Mouse (Mus musculus): ENCODE results near the gene Dtx4. TPM values are rescaled to one million over a fixed set of nuclear protein-coding genes. Genes with fewer than 3 reads are reported as not detected.

Gene Dtx4
- polyA plus RNA-seq, 1 experiment from 2014 or later = 43.3 TPM

DNA sequence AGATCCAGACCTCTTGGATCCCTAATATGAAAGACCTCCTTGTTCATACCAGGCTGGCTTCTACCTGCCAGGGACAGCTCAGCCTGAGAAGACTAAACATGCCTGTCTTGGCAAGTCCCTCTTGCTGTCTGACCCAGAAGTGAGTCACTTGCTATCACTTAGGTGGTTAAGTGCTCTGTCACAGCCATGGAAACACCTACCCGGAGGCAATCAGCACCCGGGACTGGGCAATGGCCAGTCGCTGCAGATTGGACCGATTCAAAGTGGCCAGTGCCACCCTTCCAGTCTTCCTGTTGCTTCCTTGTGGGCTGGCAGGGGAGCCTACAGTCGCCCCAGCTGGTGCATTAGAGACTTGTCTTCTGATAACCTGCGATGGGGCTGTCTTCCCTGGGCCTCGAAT, 9.6 kb downstream of the Dtx4 start:
- Histone ChIP-seq H3K9me3 (no peaks in the 10 kb centered on the region), H3K36me3 (replicated peaks) (peaks cover 12% of the 10 kb centered on the region), H3K4me2 (no peak overlapping the region), H3K4me3 (no peak overlapping the region), H3K27me3 (replicated peaks) (no peaks in the 10 kb centered on the region), H3K4me1 (peaks cover 49% of the 10 kb centered on the region), H3K9ac (no peak overlapping the region), H3K27ac (no peak overlapping the region; the same call in 1 of the 2 replicates)
- ATAC-seq (replicated peaks) = no peak
- 86% methylated on average over 7 of the region's 7 CpGs for WGBS

DNA sequence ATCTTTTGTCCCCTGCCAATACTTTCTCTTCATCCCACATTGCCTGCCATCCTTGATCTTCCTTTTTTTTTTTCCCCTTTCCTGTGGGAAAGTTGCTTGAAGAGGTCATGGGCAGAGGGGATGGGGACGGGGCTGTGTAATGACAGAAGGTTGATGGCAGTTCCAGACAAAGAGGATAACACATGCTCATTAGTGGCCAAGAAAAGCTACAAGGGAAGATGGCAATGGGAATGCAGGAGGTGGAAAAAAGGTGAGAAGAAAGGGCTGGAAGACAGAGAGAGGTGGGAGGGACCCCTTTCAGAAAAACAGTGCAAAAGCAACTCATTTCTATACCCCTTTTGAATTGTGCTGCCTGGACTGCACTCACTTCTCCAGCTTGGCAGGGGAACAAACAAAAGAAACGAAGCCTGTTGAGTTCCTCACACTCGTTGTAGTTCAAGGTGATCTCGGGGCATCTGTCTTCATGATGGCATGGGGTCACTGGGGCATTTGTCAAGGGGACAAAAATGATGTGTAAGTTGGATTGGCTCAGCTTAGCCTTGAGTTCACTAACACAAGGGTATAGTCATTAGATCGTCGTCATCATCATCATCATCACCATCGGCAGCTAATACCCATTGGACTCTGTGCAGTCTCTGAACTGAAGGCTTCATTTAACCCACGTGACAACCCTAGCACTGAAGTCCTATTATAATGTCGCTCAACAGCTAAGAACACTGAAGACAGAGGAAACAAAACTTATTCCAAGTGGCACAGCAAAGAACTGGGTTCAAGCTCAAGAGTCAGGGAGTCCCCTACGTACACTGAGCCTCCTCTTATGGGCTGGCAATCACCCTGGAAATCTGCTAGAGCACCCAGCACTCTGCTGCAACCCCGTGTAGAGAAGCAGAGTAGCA, 11.3 kb downstream of the Dtx4 start:
- peak; percentile 40 for ATAC-seq (replicated peaks)

DNA sequence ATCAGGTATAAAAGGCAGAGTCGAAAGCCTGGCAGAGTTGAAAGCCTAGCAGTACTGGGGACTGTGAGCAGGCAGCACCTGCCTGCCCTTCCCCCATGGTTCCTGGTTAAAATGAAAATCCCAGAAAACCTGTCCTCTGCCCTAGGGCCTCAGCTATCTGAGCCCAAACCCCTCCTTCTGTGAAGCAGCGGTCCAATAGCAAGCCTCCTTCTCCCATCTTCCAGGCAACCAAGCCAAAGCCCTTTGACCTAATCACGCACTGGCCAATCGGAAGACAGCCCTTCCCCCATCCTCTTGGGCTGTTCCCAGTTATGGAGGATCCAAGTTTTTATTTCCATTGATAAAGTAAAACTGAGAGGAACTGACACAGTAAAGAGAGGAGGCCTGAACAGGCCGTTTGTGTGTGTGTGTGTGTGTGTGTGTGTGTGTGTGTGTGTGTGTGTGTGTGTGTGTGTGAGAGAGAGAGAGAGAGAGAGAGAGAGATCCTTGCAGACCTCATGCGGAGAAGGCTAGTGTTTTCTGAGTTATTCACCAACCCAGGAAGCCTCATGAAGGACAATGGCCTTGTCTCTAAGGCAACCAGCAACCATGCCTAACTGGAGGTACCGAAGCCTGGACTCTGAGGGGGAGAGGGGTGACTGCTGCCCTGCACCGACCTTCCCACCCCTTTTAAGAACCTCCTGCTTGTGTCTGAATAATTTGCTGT, 12.1 kb downstream of the Dtx4 start:
- no peaks in the 10 kb centered on the region for H3K27me3 ChIP-seq (replicated peaks)
- H3K9ac ChIP-seq = 0 out of 2 replicates have a peak overlapping the region, but pooled peaks have one; percentile 2
- H3K9me3 ChIP-seq = no peaks in the 10 kb centered on the region
- peaks cover 26% of the 10 kb centered on the region for H3K36me3 ChIP-seq (replicated peaks)
- peak; percentile 80 for ATAC-seq (replicated peaks)
- H3K27ac ChIP-seq = peak overlapping the region; percentile 76
- peaks cover 46% of the 10 kb centered on the region for H3K4me1 ChIP-seq
- H3K4me3 ChIP-seq = no peak overlapping the region
- WGBS = 6% methylated on average over 8 of the region's 8 CpGs
- H3K4me2 ChIP-seq = no peak overlapping the region

More for the DNA sequence above, 11.3 kb downstream of the Dtx4 start:
- H3K27ac ChIP-seq = peak overlapping the region; percentile 76
- H3K9me3 ChIP-seq = no peaks in the 10 kb centered on the region
- no peak overlapping the region for H3K9ac ChIP-seq
- H3K27me3 ChIP-seq (replicated peaks) = no peaks in the 10 kb centered on the region
- peaks cover 21% of the 10 kb centered on the region for H3K36me3 ChIP-seq (replicated peaks)
- WGBS = 19% methylated on average over 11 of the region's 11 CpGs
- H3K4me1 ChIP-seq = peaks cover 47% of the 10 kb centered on the region
- 0 out of 2 replicates have a peak overlapping the region, but pooled peaks have one; percentile 5 for H3K4me2 ChIP-seq
- H3K4me3 ChIP-seq = no peak overlapping the region

DNA sequence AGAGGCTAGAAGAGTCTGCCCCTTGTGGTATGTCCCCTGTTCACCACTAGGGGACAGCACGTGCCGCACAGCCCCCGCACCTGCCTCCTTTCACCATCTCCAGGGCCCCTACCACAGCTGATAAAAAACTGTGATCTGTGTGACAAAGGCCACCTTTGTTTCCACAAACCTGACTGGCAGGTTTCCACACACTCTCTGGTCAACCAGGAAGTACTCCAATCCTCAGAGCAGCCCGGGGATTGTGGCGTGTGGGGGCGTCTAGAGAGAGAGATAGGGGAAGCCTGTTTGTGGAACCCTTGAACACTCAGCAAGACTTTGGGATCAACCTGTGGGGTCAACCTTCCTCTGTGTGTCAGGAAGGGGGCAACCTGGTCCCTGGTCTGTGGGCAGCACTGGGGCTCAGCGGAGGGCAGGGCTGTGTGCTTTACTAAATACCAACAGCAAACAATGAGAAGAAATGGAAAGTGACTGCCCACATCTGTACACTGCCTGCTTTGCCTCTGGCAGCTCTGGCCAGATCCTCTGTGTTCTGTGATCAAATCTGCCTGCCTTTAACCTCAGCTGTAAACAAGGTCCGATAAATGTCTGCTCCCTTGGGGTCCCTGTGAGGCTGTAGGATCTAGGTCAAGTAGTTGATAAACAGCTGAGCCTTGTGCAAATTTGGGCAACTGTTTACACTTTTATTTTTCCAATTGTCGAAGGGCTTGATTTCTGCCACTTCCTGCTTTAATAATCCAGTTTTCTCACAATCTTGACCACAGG, 12.9 kb downstream of the Dtx4 start:
- Histone ChIP-seq H3K9ac (0 out of 2 replicates have a peak overlapping the region, but pooled peaks have one; percentile 2), H3K4me1 (peaks cover 38% of the 10 kb centered on the region), H3K9me3 (no peaks in the 10 kb centered on the region), H3K27ac (peak overlapping the region; percentile 76), H3K27me3 (replicated peaks) (no peaks in the 10 kb centered on the region), H3K36me3 (replicated peaks) (peaks cover 33% of the 10 kb centered on the region), H3K4me2 (no peak overlapping the region), H3K4me3 (no peak overlapping the region)
- ATAC-seq (replicated peaks) = peak; percentile 37
- 9% methylated on average over 9 of the region's 9 CpGs for WGBS

DNA sequence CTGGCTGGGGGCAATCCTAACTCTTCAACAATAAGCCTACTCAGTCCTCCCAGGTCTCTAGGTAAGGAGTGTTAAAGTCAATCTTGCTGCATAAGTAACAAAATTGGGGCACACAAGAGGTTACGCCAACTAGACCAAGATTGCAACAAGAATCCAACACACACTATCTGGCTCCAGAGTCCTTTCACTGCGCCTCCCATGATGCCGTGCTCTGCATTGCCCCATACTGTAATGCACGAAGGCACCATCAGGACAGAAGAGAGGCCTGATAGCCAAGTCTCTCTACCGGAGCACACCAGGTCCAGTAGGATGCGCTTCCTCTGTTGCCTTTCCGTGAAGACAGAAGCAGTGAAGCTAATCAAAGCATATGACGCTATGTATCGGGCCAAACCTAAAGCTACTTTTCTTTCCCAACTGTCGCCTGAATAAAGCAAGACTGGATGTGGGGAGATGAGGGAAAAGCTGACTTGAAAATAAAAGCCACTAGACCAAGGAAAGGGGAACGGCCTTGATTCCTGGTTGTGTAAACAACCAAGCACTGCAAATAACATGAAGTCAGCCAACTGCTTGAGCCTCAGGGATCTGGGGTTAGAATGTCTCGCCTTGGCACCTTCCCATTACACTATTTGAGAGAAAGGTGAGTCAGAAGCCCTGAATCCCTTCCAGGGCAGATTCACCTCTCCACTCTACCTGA, 13.6 kb downstream of the Dtx4 start:
- peaks cover 40% of the 10 kb centered on the region for H3K36me3 ChIP-seq (replicated peaks)
- H3K9me3 ChIP-seq = no peaks in the 10 kb centered on the region
- H3K27ac ChIP-seq = peak overlapping the region; percentile 76
- no peaks in the 10 kb centered on the region for H3K27me3 ChIP-seq (replicated peaks)
- no peak overlapping the region for H3K4me2 ChIP-seq
- H3K9ac ChIP-seq = no peak overlapping the region
- no peak overlapping the region for H3K4me3 ChIP-seq
- ATAC-seq (replicated peaks) = no peak
- peaks cover 38% of the 10 kb centered on the region for H3K4me1 ChIP-seq
- 85% methylated on average over 12 of the region's 12 CpGs for WGBS

DNA sequence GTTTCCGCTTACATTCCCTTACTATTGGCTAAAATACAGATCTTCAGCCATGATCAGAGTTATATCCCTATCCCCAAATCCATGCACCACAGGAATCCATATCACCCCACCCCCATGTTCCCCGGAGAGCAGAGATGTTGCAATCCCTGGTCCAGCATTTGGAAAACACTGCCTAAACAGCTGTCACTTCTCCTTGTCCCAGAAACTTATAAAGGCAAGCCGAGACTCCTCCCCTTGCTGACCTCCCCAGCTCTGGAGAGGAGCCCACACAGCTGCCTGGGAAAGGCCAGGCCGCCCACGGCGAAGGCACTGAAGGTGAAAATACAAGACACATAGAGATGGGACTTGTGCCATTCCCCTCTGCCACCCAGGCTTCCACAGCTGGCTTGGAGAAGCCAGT, 14.4 kb downstream of the Dtx4 start:
- H3K36me3 ChIP-seq (replicated peaks) = peaks cover 44% of the 10 kb centered on the region
- no peak overlapping the region for H3K9ac ChIP-seq
- peaks cover 38% of the 10 kb centered on the region for H3K4me1 ChIP-seq
- 73% methylated on average over 6 of the region's 6 CpGs for WGBS
- no peaks in the 10 kb centered on the region for H3K27me3 ChIP-seq (replicated peaks)
- no peak overlapping the region for H3K4me3 ChIP-seq
- no peaks in the 10 kb centered on the region for H3K9me3 ChIP-seq
- no peak for ATAC-seq (replicated peaks)
- H3K4me2 ChIP-seq = no peak overlapping the region
- H3K27ac ChIP-seq = no peak overlapping the region

DNA sequence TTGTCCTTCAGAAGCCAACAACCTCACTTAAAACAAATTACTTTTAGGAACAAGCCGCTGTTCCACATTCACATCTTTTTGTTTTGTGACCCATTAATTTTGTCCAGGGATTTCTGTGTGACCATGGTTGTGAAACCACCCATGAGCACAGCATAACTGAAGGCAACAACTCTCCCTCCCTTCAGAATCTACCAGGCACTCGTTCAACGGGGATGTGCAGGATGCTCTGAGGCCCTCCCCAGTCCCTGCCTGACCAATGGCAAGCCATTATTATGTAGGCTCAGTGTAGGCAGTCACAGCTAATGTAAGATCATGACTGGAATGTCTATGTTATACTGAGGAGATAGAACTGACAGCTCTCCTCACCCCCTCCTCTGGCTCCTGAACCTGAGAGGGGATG, 15.6 kb downstream of the Dtx4 start:
- H3K27me3 ChIP-seq (replicated peaks) = no peaks in the 10 kb centered on the region
- H3K4me1 ChIP-seq = peaks cover 33% of the 10 kb centered on the region
- 71% methylated on average over 3 of the region's 3 CpGs for whole genome bisulfite sequencing
- peaks cover 45% of the 10 kb centered on the region for H3K36me3 ChIP-seq (replicated peaks)
- no peak overlapping the region for H3K27ac ChIP-seq
- no peak overlapping the region for H3K4me2 ChIP-seq
- H3K9me3 ChIP-seq = no peaks in the 10 kb centered on the region
- H3K9ac ChIP-seq = no peak overlapping the region
- no peak for ATAC-seq (replicated peaks)
- H3K4me3 ChIP-seq = no peak overlapping the region

DNA sequence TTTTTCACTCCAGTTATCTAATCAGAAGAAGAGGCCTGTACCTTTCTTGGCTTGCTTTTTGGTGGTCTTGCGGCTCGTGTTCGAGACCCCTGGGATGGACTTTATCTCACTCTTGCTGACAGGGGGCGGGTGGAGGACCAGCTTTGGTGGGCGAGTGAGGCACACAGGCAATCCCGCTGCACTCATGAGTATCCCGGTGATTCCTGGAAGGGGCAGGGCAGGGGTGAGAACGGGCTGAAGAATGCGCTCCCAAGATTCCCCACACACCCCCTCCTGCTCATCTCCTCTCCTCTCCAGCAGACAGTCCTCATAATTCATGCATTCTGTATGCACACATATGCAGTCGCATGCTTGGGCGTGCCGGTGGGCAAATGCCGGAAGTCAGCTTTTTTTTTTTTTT, 16.0 kb downstream of the Dtx4 start:
- H3K4me1 ChIP-seq = peaks cover 29% of the 10 kb centered on the region
- no peaks in the 10 kb centered on the region for H3K27me3 ChIP-seq (replicated peaks)
- H3K9me3 ChIP-seq = no peaks in the 10 kb centered on the region
- H3K4me3 ChIP-seq = no peak overlapping the region
- H3K4me2 ChIP-seq = no peak overlapping the region
- WGBS = 88% methylated on average over 13 of the region's 13 CpGs
- ATAC-seq (replicated peaks) = no peak
- H3K36me3 ChIP-seq (replicated peaks) = peaks cover 45% of the 10 kb centered on the region
- no peak overlapping the region for H3K9ac ChIP-seq
- H3K27ac ChIP-seq = no peak overlapping the region

DNA sequence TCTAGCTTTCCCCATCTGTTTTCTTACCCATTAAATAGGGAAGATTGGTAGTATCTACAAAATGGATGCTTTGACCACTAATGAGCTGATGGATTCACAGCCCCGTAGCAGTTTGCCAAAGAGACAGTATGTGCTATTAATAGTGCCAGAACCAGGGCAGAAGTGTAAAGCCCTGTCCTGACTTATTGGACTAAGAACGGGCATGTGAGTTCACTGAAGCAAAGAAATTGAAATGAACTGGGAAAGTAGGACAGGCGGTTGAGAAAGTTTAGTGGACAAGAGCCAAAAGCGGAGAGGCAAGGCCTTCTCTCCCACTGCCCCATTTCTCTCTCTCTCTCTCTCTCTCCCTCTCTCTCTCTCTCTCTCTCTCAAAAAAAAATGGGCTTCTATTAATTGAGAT, 17.0 kb downstream of the Dtx4 start:
- Histone ChIP-seq H3K27me3 (replicated peaks) (no peaks in the 10 kb centered on the region), H3K9me3 (no peaks in the 10 kb centered on the region), H3K4me2 (no peak overlapping the region), H3K27ac (0 out of 2 replicates have a peak overlapping the region, but pooled peaks have one; percentile 36), H3K9ac (no peak overlapping the region), H3K4me1 (peaks cover 19% of the 10 kb centered on the region), H3K4me3 (no peak overlapping the region), H3K36me3 (replicated peaks) (peaks cover 51% of the 10 kb centered on the region)
- ATAC-seq (replicated peaks) = no peak
- WGBS = 67% methylated on average over 4 of the region's 4 CpGs

DNA sequence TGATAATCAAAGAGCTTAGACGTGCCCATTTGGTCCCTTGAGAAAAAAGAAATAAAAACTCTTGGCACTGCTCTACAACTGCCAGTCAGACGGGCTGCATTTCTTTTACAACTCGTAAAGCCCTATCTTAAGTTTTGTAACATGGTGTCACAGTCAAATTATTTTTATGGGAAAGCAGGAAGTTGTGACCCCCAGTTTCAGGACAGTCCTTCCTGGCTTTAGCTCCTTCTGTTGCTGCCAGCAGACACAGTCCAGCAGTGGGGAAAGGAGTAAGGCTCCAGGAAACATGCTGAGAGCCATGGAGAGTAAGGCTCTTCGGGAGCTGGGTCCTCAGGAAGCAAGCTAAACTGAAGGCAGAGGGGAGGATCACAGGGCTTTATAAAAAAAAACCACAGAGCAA, 17.5 kb downstream of the Dtx4 start:
- no peaks in the 10 kb centered on the region for H3K27me3 ChIP-seq (replicated peaks)
- no peak overlapping the region for H3K27ac ChIP-seq
- no peaks in the 10 kb centered on the region for H3K9me3 ChIP-seq
- peaks cover 51% of the 10 kb centered on the region for H3K36me3 ChIP-seq (replicated peaks)
- ATAC-seq (replicated peaks) = no peak
- no peak overlapping the region for H3K9ac ChIP-seq
- H3K4me2 ChIP-seq = no peak overlapping the region
- 72% methylated on average over 4 of the region's 4 CpGs for WGBS
- H3K4me1 ChIP-seq = peaks cover 15% of the 10 kb centered on the region
- H3K4me3 ChIP-seq = no peak overlapping the region

DNA sequence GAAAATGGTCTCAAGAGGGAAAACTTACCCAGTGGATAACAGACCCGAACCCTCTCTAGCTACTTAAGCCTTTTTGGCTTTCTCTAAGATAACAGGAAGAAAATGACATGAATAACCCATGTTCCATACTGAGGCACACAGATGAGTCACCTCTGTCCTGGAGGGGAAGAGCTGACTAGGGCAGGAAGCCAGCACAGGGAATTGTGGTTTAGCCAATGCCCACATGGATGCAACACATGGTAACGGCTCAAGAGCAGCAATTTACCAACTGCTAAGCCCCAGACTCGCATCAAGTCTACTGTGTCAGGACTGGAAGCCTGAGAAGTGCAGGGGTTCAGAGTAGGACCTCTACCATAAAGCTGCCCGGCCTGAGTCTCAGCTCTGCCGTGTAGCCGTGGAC, 22.9 kb downstream of the Dtx4 start:
- Histone ChIP-seq H3K9ac (no peak overlapping the region), H3K4me1 (peaks cover 10% of the 10 kb centered on the region; the same call in 1 of the 2 replicates), H3K27me3 (replicated peaks) (no peaks in the 10 kb centered on the region), H3K4me2 (no peak overlapping the region), H3K9me3 (no peaks in the 10 kb centered on the region), H3K36me3 (replicated peaks) (peaks cover 49% of the 10 kb centered on the region), H3K27ac (no peak overlapping the region), H3K4me3 (no peak overlapping the region)
- 83% methylated on average over 6 of the region's 6 CpGs for WGBS
- no peak for ATAC-seq (replicated peaks)

All from midbrain, embryonic 15.5 days (tissue).